Mouse (Mus musculus): ENCODE measurements around the gene 7530416G11Rik. TPM values are rescaled to one million over a fixed set of nuclear protein-coding genes. Genes with fewer than 3 reads are reported as not detected.

7530416G11Rik gene
- not detected for polyA plus RNA-seq (2012; fragmentation: generic; extraction: Trizol)

DNA sequence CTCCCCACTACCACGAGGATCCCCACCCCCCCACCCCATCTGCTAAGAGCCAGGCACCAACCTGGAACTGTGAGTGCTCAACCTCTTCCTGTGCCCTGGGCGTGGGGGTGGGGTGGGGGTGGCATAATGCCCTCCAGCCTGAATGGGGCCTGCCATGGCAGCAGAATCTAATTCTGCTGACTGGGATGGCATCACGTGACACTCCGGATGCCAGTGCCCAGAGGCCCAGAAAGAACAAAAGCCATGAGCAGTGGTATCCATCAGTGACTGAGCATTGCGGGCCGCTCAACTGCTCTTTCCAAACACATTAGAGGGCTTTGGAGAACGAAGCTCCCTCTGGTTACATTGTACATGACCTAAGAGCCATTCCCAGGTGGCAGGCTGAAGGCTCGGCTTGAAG lies at the start of gene 7530416G11Rik:
Gene 7530416G11Rik, minus strand, starts transcription at position 101 of the 400 bp plus-strand sequence.

Other genes with a start within 250 kb of the 7530416G11Rik start
- 100 to 1,000 TPM; 127 to 275 TPM for gene Atxn10, start 167.0 kb downstream of the 7530416G11Rik start, polyA plus RNA-seq (2012; fragmentation: generic; extraction: Trizol)
- under 1 TPM; 0.02 to 0.17 TPM for gene Wnt7b, start 79.2 kb upstream of the 7530416G11Rik start, polyA plus RNA-seq (2012; fragmentation: generic; extraction: Trizol)
- under 1 TPM in 1 of 2 experiments, not detected in 1; 0.04 TPM for gene Ppara, start 231.8 kb upstream of the 7530416G11Rik start, polyA plus RNA-seq (2012; fragmentation: generic; extraction: Trizol)